Mouse (Mus musculus) cerebellum, adult 2 months (tissue): ENCODE measurements around the gene Noct.

Experiments used
- CTCF ChIP-seq: fragments of 200-500 bp; IDR thresholded peaks from 2 replicates; pipeline ENCODE4 v1.5.1; 2011; ENCODE audit warnings: low read depth, mild to moderate bottlenecking, control low read depth, low read length, moderate library complexity, borderline replicate concordance; ENCODE audit not compliant: insufficient read depth
- POLR2A ChIP-seq: fragments of 200-500 bp; IDR thresholded peaks from 2 replicates; pipeline ENCODE4 v1.6.1; 2011; ENCODE audit warnings: low read length, control low read depth, borderline replicate concordance; ENCODE audit not compliant: insufficient read depth

- TF ChIP-seq CTCF (peak; percentile 85), POLR2A (no peak)
Measured at GRCm38 (mm10) chr3:51288880-51289821, 64.9 kb downstream of the Noct start.
